ENCODE assay signal across 14 mouse cellular contexts in genomic region chr5:120436885-120437495, GRCm38 (mm10). TPM values are rescaled to one million over a fixed set of nuclear protein-coding genes. Genes with fewer than 3 reads are reported as not detected.
DNase-seq lines count a peak whose midpoint lies in the region; ATAC-seq lines count a peak whose summit lies in the region.
"Had no signal": no experiment of that assay in that cellular context is flagged by ENCODE, and none has a peak within 500 bp of the region (broad histone marks: within the 10 kb centered on the region; RNA-seq: fewer than 3 reads in every experiment).

No protein-coding gene starts in this region.

- peaks cover 83% of the 10 kb centered on the region for H3K27me3 ChIP-seq in embryonic facial prominence, embryonic 11.5 days (ENCODE audit: control insufficient read depth, insufficient read depth, low read length)
- H3K27me3 ChIP-seq in hindbrain, embryonic 16.5 days (replicated peaks; ENCODE audit: control insufficient read depth, insufficient read depth, low read length) = peaks cover 25% of the 10 kb centered on the region

- no peaks in the 10 kb centered on the region for H3K9me3 ChIP-seq in embryonic facial prominence, embryonic 11.5 days (replicated peaks; ENCODE audit: control insufficient read depth, low read length)
- H3K9me3 ChIP-seq in hindbrain, embryonic 16.5 days (ENCODE audit: control insufficient read depth, low read length) = no peaks in the 10 kb centered on the region
- H3K9me3 ChIP-seq: intestine, embryonic 15.5 days had no signal

- under 1% methylated on average over 18 of the region's 18 CpGs for WGBS in embryonic facial prominence, embryonic 11.5 days
- under 1% methylated on average over 18 of the region's 18 CpGs for WGBS in hindbrain, embryonic 16.5 days

- H3K4me1 ChIP-seq in embryonic facial prominence, embryonic 11.5 days (ENCODE audit: control insufficient read depth, insufficient read depth, low read length) = peaks cover 4% of the 10 kb centered on the region; the same call in 1 of the 2 replicates
- H3K4me1 ChIP-seq in hindbrain, embryonic 16.5 days (ENCODE audit: control insufficient read depth, insufficient read depth, low read depth, low read length) = peaks cover 16% of the 10 kb centered on the region

- no peak overlapping the region for H3K27ac ChIP-seq in embryonic facial prominence, embryonic 11.5 days (replicated peaks; ENCODE audit: low read depth, low read length)
- H3K27ac ChIP-seq in hindbrain, embryonic 16.5 days (ENCODE audit: low read depth, low read length) = peak overlapping the region; percentile 71
- H3K27ac ChIP-seq: intestine, embryonic 15.5 days; layer of hippocampus, adult 2 months had no signal

- H3K4me2 ChIP-seq in embryonic facial prominence, embryonic 11.5 days (ENCODE audit: low read depth, low read length) = no peak overlapping the region
- H3K4me2 ChIP-seq in hindbrain, embryonic 16.5 days (ENCODE audit: low read length) = peak overlapping the region; percentile 68

- no peak for ATAC-seq in embryonic facial prominence, embryonic 11.5 days (replicated peaks; ENCODE audit: insufficient number of reproducible peaks, low FRiP score, low TSS enrichment, low read depth)
- no peak for ATAC-seq in hindbrain, embryonic 16.5 days
- ATAC-seq: intestine, embryonic 15.5 days had no signal

- peak; percentile 69 for DNase-seq in R1 (ENCODE audit: low read depth, low spot score)
- DNase-seq in embryonic facial prominence, embryonic 11.5 days (ENCODE audit: low spot score) = no peak
- DNase-seq in neural tube, embryonic 10.5 days (ENCODE audit: extremely low spot score, low spot score) = peak; percentile 63
- no peak for DNase-seq in kidney, adult 9 months
- DNase-seq in right cerebral cortex, postnatal 25 days = no peak
- DNase-seq in kidney, postnatal 10 days = no peak
- DNase-seq: heart, adult 11 months; right cerebral cortex, adult 18-20 months; thymus, postnatal 4 days had no signal

- H3K9ac ChIP-seq in embryonic facial prominence, embryonic 11.5 days (replicated peaks; ENCODE audit: low read length) = no peak overlapping the region
- peak overlapping the region; percentile 47 for H3K9ac ChIP-seq in hindbrain, embryonic 16.5 days (ENCODE audit: low read depth, low read length)
- H3K9ac ChIP-seq: intestine, embryonic 15.5 days had no signal

- H3K4me3 ChIP-seq in embryonic facial prominence, embryonic 11.5 days (ENCODE audit: low read depth, low read length) = 0 out of 2 replicates have a peak overlapping the region, but pooled peaks have one; percentile 3
- peak overlapping the region; percentile 49 for H3K4me3 ChIP-seq in hindbrain, embryonic 16.5 days (ENCODE audit: low read length)
- H3K4me3 ChIP-seq: layer of hippocampus, adult 2 months had no signal

- no peaks in the 10 kb centered on the region for H3K36me3 ChIP-seq in embryonic facial prominence, embryonic 11.5 days (replicated peaks; ENCODE audit: control insufficient read depth, insufficient read depth, low read depth, low read length)
- no peaks in the 10 kb centered on the region for H3K36me3 ChIP-seq in hindbrain, embryonic 16.5 days (ENCODE audit: control insufficient read depth, insufficient read depth, low read length)
- H3K36me3 ChIP-seq: intestine, embryonic 15.5 days had no signal

RNA-seq across cellular contexts. Expression of gene Lhx5, which starts 5.5 kb away (rescaled TPM):
- 1.5 and 2.9 TPM in 2 replicates for polyA plus RNA-seq in embryonic facial prominence, embryonic 11.5 days (2014; fragmentation: Nextera tagmentation; extraction: Ambion mirVana)
- 20.1 and 24.3 TPM in 2 replicates for polyA plus RNA-seq in hindbrain, embryonic 16.5 days (2015; fragmentation: Nextera tagmentation; extraction: Ambion mirVana)
- polyA plus RNA-seq: intestine, embryonic 15.5 days; lung, embryonic 16.5 days had no signal

RNA-seq across cellular contexts. Expression of gene Sdsl, which starts 35.6 kb away (rescaled TPM):
- 3.6 and 4.9 TPM in 2 replicates for polyA plus RNA-seq in embryonic facial prominence, embryonic 11.5 days (2014; fragmentation: Nextera tagmentation; extraction: Ambion mirVana)
- polyA plus RNA-seq in hindbrain, embryonic 16.5 days (2015; fragmentation: Nextera tagmentation; extraction: Ambion mirVana) = 8.1 and 9.4 TPM in 2 replicates

RNA-seq across cellular contexts. Expression of gene Sds, which starts 39.3 kb away (rescaled TPM):
- polyA plus RNA-seq in embryonic facial prominence, embryonic 11.5 days (2014; fragmentation: Nextera tagmentation; extraction: Ambion mirVana) = not detected in 2 replicates
- 0.40 and 0.80 TPM in 2 replicates for polyA plus RNA-seq in hindbrain, embryonic 16.5 days (2015; fragmentation: Nextera tagmentation; extraction: Ambion mirVana)
- polyA plus RNA-seq: intestine, embryonic 15.5 days; lung, embryonic 16.5 days; stomach, embryonic 14.5 days had no signal

Comparison
In these comparisons a context has a peak if more than half of its experiments do, and no peak if none do; other contexts are left out.
1. DNase-seq: peak in R1 (single experiment) and neural tube, embryonic 10.5 days (single experiment); none in embryonic facial prominence, embryonic 11.5 days (single experiment), kidney, adult 9 months (single experiment), right cerebral cortex, postnatal 25 days (single experiment) and kidney, postnatal 10 days (single experiment).